Mouse (Mus musculus): Measurements from ENCODE around the gene Pck1.
"Not testable (repeated sequence)": the region's sequence is repeated elsewhere in the genome, so short reads cannot be mapped to it uniquely, and the experiment has no call there.

DNA sequence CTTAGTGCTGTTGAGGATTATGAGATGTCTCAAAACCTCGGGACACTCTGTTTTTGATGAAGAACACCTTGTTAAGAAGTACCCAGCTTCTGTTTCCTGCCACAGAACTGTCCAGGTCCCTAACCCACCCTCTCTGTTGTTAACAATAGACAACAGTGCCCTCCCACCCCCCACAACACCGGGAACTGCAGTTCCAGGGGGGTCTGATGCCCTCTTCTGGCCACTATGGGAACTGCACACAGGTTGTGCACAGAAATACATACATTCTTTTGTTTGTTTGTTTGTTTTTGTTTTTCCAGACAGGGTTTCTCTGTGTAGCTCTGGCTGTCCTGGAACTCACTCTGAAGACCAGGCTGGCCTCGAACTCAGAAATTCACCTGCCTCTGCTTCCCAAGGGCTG is 39.1 kb upstream of the Pck1 start:
- TF ChIP-seq CTCF (IDR thresholded peaks at IDR 0.05; ENCODE audit: low read depth): peak; percentile 55
- not testable (repeated sequence) for TF ChIP-seq EP300 (IDR thresholded peaks at IDR 0.05; ENCODE audit: low read depth)
